Mouse (Mus musculus) 3134 (cell line): ENCODE measurements around the gene Rwdd2b.

Experiments
- DNase-seq: peaks from one replicate; pipeline ENCODE4 v3.0.0-alpha.2; 2011; ENCODE audit warnings: low spot score; ENCODE audit not compliant: insufficient read length; ENCODE audit errors: extremely low read depth

The Rwdd2b gene

GRCm38 (mm10) chr16:87440184-87440686, at the start of gene Rwdd2b:
Rwdd2b (minus strand) TSS chr16:87440573.
- DNase-seq = peak; percentile 94

DNA sequence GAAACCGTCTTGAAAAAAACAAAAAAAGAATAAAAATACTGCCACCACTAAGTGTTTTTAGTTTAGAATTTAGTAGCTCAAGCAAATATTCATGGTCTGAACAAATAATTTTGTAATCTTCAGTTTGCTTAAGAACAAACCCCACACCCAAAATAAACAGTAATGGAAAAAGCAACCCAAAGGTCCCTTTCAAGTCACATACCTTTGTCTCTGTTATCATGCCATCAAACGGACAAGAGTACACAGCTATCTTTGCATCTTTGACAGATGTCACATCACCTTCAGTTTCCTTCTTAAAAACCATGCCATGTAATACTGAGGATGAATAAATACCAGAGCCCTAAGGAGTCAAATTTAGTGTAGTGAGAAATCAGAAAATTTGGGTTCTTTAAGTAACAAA, 48.2 kb upstream of the Rwdd2b start:
- DNase-seq = no peak

DNA sequence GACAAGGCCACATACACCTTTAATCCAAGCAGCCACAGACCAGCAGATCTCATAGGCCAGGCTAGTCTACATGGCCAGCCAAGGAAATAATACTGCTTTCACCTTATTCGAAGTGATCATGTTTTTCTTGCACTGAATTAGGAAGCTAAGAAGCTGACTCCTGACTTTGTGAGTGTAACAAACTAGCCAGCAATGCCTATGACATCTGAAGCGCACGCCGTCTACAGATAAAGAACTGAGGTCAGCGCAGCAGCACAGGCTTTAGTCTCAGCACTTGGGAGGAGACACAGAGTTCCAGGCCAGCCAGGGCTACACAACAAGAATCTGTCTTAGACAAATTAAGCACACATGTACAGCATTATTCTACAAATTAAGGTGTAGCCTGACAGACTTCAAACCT, 46.4 kb upstream of the Rwdd2b start:
- DNase-seq = no peak

GRCm38 (mm10) chr16:87484367-87484766, 44.0 kb upstream of the Rwdd2b start:
- no peak for DNase-seq

DNA sequence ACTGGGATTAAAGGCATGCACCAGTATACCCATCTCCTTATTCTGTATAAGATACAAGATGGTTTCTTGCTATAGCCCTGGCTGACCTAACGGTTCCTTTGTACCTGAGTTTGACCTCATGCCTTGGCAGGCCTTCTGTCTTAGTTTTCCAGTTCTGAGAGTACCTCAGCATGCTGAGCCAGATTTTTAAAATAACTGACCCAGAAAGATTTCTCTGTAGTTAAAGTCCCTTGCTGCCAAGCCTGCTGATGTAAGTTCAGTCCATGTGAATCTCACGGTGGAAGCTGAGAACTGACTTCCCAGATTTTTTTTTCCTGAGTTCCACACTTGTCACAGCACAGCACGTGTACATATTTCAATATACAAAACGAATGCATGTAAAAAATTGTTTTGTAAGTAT, 30.2 kb upstream of the Rwdd2b start:
- DNase-seq = no peak

GRCm38 (mm10) chr16:87458752-87459151, 18.4 kb upstream of the Rwdd2b start:
- no peak for DNase-seq

- no peak for DNase-seq
These were observed 14.8 kb upstream of the Rwdd2b start for GRCm38 (mm10) chr16:87455180-87455611.

DNA sequence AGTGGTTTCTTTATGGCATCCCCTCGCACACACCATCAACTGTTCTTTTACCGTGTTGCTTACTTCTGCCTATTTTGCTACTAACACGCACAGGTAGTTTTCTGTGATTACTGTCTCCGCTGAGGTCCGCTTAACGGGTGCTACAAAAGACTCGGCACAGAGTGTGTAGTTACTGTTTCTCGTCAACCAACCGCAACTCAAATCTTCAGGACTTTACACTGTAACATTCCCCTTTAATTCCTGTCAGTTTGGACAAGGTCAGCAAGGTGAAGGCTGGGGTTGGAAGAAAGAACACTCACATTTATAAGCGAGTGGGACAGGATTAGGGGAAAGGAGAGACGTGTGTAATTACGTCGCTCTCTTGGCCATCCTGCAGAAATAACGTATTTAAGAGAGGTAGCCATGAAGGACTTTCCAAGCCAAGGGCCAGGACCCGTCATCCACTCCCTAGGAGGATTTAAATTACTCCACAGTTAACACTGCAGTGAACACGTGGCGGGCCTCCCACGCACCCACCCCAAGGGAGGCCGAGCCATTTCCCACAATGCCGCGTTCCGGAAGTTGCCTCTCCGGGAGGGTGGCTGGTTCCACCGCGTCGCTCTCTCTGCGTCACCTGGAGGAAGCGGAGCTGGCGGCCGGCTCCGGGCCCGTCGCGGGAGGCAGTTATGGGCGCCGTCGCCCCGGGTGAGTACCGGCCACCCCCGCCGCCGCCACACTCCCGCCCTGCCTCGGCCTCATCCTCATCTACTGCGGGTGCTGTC, 14.2 kb upstream of the Rwdd2b start, which contains the start of gene Usp16:
Gene Usp16 (plus strand): TSS at position 285 of the 761 bp plus-strand sequence.
- peak; percentile 83 for DNase-seq

- no peak for DNase-seq
These were observed 12.9 kb upstream of the Rwdd2b start for GRCm38 (mm10) chr16:87453226-87453625.

GRCm38 (mm10) chr16:87445528-87445927, 5.2 kb upstream of the Rwdd2b start:
- DNase-seq = no peak

- no peak for DNase-seq
These were observed 4.7 kb upstream of the Rwdd2b start for GRCm38 (mm10) chr16:87445110-87445509.

GRCm38 (mm10) chr16:87444071-87444470, 3.7 kb upstream of the Rwdd2b start:
- DNase-seq = no peak

DNA sequence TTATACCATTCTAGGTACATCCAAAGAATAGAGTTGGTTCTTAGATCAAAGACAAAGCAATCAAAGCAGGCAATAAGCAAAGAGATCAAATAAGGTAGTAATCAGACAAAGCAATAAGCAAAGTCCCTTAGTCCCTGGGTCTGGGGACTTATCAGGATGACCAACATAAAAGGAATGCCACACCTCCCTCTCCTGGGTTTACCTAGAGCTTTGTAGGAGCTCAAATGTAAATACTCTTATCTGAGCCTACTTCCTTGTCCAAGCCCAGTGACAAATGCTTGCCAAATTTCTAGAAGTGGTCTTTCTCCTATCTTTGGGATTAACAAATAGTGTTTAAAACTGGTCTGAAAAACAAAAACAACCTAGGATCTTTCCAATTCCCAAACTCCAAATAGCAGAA, 2.9 kb upstream of the Rwdd2b start:
- DNase-seq = no peak

GRCm38 (mm10) chr16:87442291-87442690, 1.9 kb upstream of the Rwdd2b start:
- no peak for DNase-seq

GRCm38 (mm10) chr16:87441089-87441488, 716 bp upstream of the Rwdd2b start:
- no peak for DNase-seq

DNA sequence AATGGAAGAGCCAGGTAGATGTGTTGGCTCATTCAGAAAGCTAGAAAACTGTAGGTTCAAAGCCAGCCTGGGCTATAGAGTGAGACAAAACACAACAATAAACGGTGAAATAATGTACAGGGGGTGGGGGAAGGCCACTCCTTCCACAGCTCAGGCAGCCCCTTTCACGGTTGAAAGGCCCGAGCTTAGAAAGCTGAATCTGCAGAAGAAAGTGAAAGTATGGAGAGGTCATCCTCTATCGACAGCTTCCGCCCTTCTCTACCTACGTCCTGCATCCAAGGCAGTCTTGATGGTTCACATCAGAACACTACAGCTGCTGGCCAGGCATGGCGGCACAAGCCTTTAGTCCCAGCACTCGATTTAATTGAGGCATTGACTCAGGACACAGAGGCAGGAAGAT, 1.7 kb downstream of the Rwdd2b start:
- no peak for DNase-seq

GRCm38 (mm10) chr16:87437096-87437495, 3.3 kb downstream of the Rwdd2b start:
- no peak for DNase-seq

GRCm38 (mm10) chr16:87435411-87436205, 4.8 kb downstream of the Rwdd2b start:
- DNase-seq = no peak

GRCm38 (mm10) chr16:87434946-87435345, 5.4 kb downstream of the Rwdd2b start:
- DNase-seq = no peak

- no peak for DNase-seq
These were observed 6.1 kb downstream of the Rwdd2b start for GRCm38 (mm10) chr16:87434266-87434665.

- DNase-seq = peak; percentile 94
These were observed 8.1 kb downstream of the Rwdd2b start, which contains the start of gene Ltn1 for GRCm38 (mm10) chr16:87432033-87432814. Ltn1 (minus strand) TSS chr16:87432612.
